In genomic region chr11:79673072-79673471, GRCm38 (mm10) we compare ENCODE assay signal across 13 mouse cellular contexts.
DNase-seq lines count a peak whose midpoint lies in the region; ATAC-seq and TF ChIP-seq lines count a peak whose summit lies in the region.
"Had no signal": no experiment of that assay in that cellular context is flagged by ENCODE, and none has a peak within 500 bp of the region (broad histone marks: within the 10 kb centered on the region; RNA-seq: fewer than 3 reads in every experiment).

No protein-coding gene starts in this region.

- TF ChIP-seq CTCF in testis, adult 2 months (IDR thresholded peaks at IDR 0.05; ENCODE audit: control insufficient read depth, insufficient read depth, insufficient replicate concordance, low read depth, low read length), result no peak
- TF ChIP-seq CTCF in lung, postnatal 0 days (IDR thresholded peaks at IDR 0.05), result no peak

- intact Hi-C loops in gastrocnemius, postnatal 14 days (cut with DNase I; ENCODE audit: low total_unique reads), result no loop called here

- H3K9me3 ChIP-seq in forebrain, embryonic 10.5 days, result no peaks in the 10 kb centered on the region
- no peaks in the 10 kb centered on the region for H3K9me3 ChIP-seq in forebrain, embryonic 16.5 days (ENCODE audit: control insufficient read depth, low read length)
- H3K9me3 ChIP-seq in lung, postnatal 0 days (ENCODE audit: low read length), result no peaks in the 10 kb centered on the region
- H3K9me3 ChIP-seq: embryonic facial prominence, embryonic 12.5 days; hindbrain, embryonic 12.5 days; neural tube, embryonic 12.5 days had no signal

- no peak for TF ChIP-seq POLR2A in testis, adult 2 months (IDR thresholded peaks at IDR 0.05; ENCODE audit: control insufficient read depth, low read depth, low read length)

- peak overlapping the region; percentile 44 for H3K27ac ChIP-seq in forebrain, embryonic 10.5 days
- no peak overlapping the region for H3K27ac ChIP-seq in forebrain, embryonic 16.5 days (ENCODE audit: low read length)
- H3K27ac ChIP-seq in testis, adult 2 months (ENCODE audit: control insufficient read depth, insufficient read depth, low read depth, low read length), result no peak overlapping the region
- H3K27ac ChIP-seq in lung, postnatal 0 days (ENCODE audit: low read length), result no peak overlapping the region
- H3K27ac ChIP-seq: embryonic facial prominence, embryonic 12.5 days; hindbrain, embryonic 12.5 days; neural tube, embryonic 12.5 days had no signal

- H3K4me3 ChIP-seq in forebrain, embryonic 10.5 days, result no peak overlapping the region
- H3K4me3 ChIP-seq in forebrain, embryonic 16.5 days (replicated peaks; ENCODE audit: low read length), result no peak overlapping the region
- peak overlapping the region; percentile 82 for H3K4me3 ChIP-seq in testis, adult 2 months (ENCODE audit: control insufficient read depth, low read depth, low read length)
- no peak overlapping the region for H3K4me3 ChIP-seq in lung, postnatal 0 days (ENCODE audit: low read depth, low read length)
- H3K4me3 ChIP-seq: embryonic facial prominence, embryonic 12.5 days; hindbrain, embryonic 12.5 days; neural tube, embryonic 12.5 days had no signal

- ATAC-seq in forebrain, embryonic 16.5 days, result no peak
- peak; percentile 83 for ATAC-seq in lung, postnatal 0 days

- peaks cover 7% of the 10 kb centered on the region for H3K36me3 ChIP-seq in forebrain, embryonic 10.5 days (replicated peaks)
- H3K36me3 ChIP-seq in forebrain, embryonic 16.5 days (ENCODE audit: control insufficient read depth, insufficient read depth), result no peaks in the 10 kb centered on the region
- no peaks in the 10 kb centered on the region for H3K36me3 ChIP-seq in testis, adult 2 months (ENCODE audit: control insufficient read depth, insufficient read depth, low read length)
- no peaks in the 10 kb centered on the region for H3K36me3 ChIP-seq in lung, postnatal 0 days (ENCODE audit: insufficient read depth, low read length)
- H3K36me3 ChIP-seq: embryonic facial prominence, embryonic 12.5 days; hindbrain, embryonic 12.5 days; neural tube, embryonic 12.5 days had no signal

- peaks cover 76% of the 10 kb centered on the region for H3K4me1 ChIP-seq in forebrain, embryonic 10.5 days
- peaks cover 6% of the 10 kb centered on the region for H3K4me1 ChIP-seq in forebrain, embryonic 16.5 days (replicated peaks; ENCODE audit: control insufficient read depth, insufficient read depth, low read length)
- H3K4me1 ChIP-seq in testis, adult 2 months (ENCODE audit: control insufficient read depth, insufficient read depth, low read length), result peaks cover 4% of the 10 kb centered on the region
- peaks cover 3% of the 10 kb centered on the region; the same call in 1 of the 2 replicates for H3K4me1 ChIP-seq in lung, postnatal 0 days (ENCODE audit: insufficient read depth, low read depth, low read length)

- H3K4me2 ChIP-seq in forebrain, embryonic 16.5 days (ENCODE audit: low read length), result no peak overlapping the region
- H3K4me2 ChIP-seq in lung, postnatal 0 days (replicated peaks; ENCODE audit: low read depth, low read length), result no peak overlapping the region
- H3K4me2 ChIP-seq: embryonic facial prominence, embryonic 12.5 days; hindbrain, embryonic 12.5 days; neural tube, embryonic 12.5 days had no signal

- no peak for DNase-seq in forebrain, embryonic 10.5 days (ENCODE audit: extremely low spot score, low spot score)
- no peak for DNase-seq in testis, postnatal 14 days (ENCODE audit: low spot score)
- DNase-seq in lung, postnatal 0 days (ENCODE audit: low spot score), result peak; percentile 61
- no peak for DNase-seq in embryo, embryonic 11 days
- DNase-seq in gastrocnemius, postnatal 14 days, result no peak
- no peak for DNase-seq in right cerebral cortex, adult 2 months (ENCODE audit: low spot score in 2 of 2)
- DNase-seq: cerebellum, adult 11 months; gastrocnemius, postnatal 25 days had no signal

- no peak overlapping the region for H3K9ac ChIP-seq in forebrain, embryonic 16.5 days (replicated peaks; ENCODE audit: low read depth, low read length)
- H3K9ac ChIP-seq in lung, postnatal 0 days (replicated peaks; ENCODE audit: low read depth), result no peak overlapping the region
- H3K9ac ChIP-seq: embryonic facial prominence, embryonic 12.5 days; hindbrain, embryonic 12.5 days; neural tube, embryonic 12.5 days had no signal

- no peaks in the 10 kb centered on the region for H3K27me3 ChIP-seq in forebrain, embryonic 10.5 days (ENCODE audit: poor library complexity, severe bottlenecking)
- no peaks in the 10 kb centered on the region for H3K27me3 ChIP-seq in forebrain, embryonic 16.5 days (replicated peaks; ENCODE audit: control insufficient read depth, insufficient read depth, low read length)
- no peaks in the 10 kb centered on the region for H3K27me3 ChIP-seq in testis, adult 2 months (ENCODE audit: control insufficient read depth, insufficient read depth, low read length)
- H3K27me3 ChIP-seq in lung, postnatal 0 days (replicated peaks; ENCODE audit: insufficient read depth, low read length), result no peaks in the 10 kb centered on the region
- H3K27me3 ChIP-seq: embryonic facial prominence, embryonic 12.5 days; hindbrain, embryonic 12.5 days; neural tube, embryonic 12.5 days had no signal

- WGBS in forebrain, embryonic 10.5 days, result 83% methylated on average over 5 of the region's 5 CpGs
- 71% methylated on average over 5 of the region's 5 CpGs for WGBS in forebrain, embryonic 16.5 days
- WGBS in lung, postnatal 0 days, result 57% methylated on average over 5 of the region's 5 CpGs

- TF ChIP-seq EP300 in lung, postnatal 0 days (IDR thresholded peaks at IDR 0.05), result no peak
